Mouse (Mus musculus) heart, adult 2 months (tissue): ENCODE measurements at regions not wholly inside any gene's neighbourhood (a gene's known extent, or its start where the extent isn't known, plus 50 kb on each side); places are given as distances from the start of the nearest gene placed in this dataset.

ENCODE experiments used
- DNase-seq, 2 experiments: peaks; one replicate each; pipeline ENCODE4 v3.0.0; 2021
- H3K27ac ChIP-seq: fragments of 200-600 bp; 2 replicates; pipeline ENCODE4 v1.8.1; 2022
- H3K27me3 ChIP-seq: fragments of 200-500 bp; 2 replicates; pipeline ENCODE4 v1.6.1; 2012; ENCODE audit warnings: mild to moderate bottlenecking, low read length, inconsistent platforms, mixed read lengths; ENCODE audit not compliant: control insufficient read depth, insufficient read depth
- H3K36me3 ChIP-seq: fragments of 200-500 bp; 2 replicates; pipeline ENCODE4 v1.6.1; 2012; ENCODE audit warnings: low read length, inconsistent platforms; ENCODE audit not compliant: control insufficient read depth, insufficient read depth
- H3K4me1 ChIP-seq: fragments of 200-500 bp; 2 replicates; pipeline ENCODE4 v1.6.1; 2011; ENCODE audit warnings: low read length; ENCODE audit not compliant: control insufficient read depth, insufficient read depth
- H3K4me3 ChIP-seq: fragments of 200-600 bp; 2 replicates; pipeline ENCODE4 v1.8.1; 2022
- H3K79me2 ChIP-seq: fragments of 200-500 bp; replicated peaks from 2 replicates; pipeline ENCODE4 v1.6.1; 2012; ENCODE audit warnings: mild to moderate bottlenecking, inconsistent platforms, low read length, moderate library complexity, mixed read lengths; ENCODE audit not compliant: control insufficient read depth, insufficient read depth
- H3K9ac ChIP-seq: fragments of 200-500 bp; 2 replicates; pipeline ENCODE4 v1.6.1; 2012; ENCODE audit warnings: low read depth, mild to moderate bottlenecking, control low read depth, inconsistent platforms, low read length, mixed read lengths
- CTCF ChIP-seq: fragments of 200-600 bp; IDR thresholded peaks from 2 replicates; pipeline ENCODE4 v1.8.1; 2022; ENCODE audit warnings: antibody characterized with exemption, mild to moderate bottlenecking, moderate library complexity
- EP300 ChIP-seq: fragments of 200-500 bp; IDR thresholded peaks from 2 replicates; pipeline ENCODE4 v1.6.1; 2011; ENCODE audit warnings: low read depth, low read length, control low read depth; ENCODE audit not compliant: insufficient read depth
- POLR2A ChIP-seq: fragments of 200-500 bp; IDR thresholded peaks from 2 replicates; pipeline ENCODE4 v1.6.1; 2011; ENCODE audit warnings: mild to moderate bottlenecking, low read depth, low read length, control low read depth; ENCODE audit not compliant: insufficient read depth
- WGBS: fragments of 180-500 bp; shearing (Covaris S2); methylation state at CpG from one replicate; pipeline ENCODE4 v1.1.7; 2018; 5-methylcytosine and 5-hydroxymethylcytosine counted together
- intact Hi-C: fragments of 180-260 bp; cut with DNase I; formaldehyde crosslinking; loops from one replicate; pipeline ENCODE4 v1.15.1; 2025

DNA sequence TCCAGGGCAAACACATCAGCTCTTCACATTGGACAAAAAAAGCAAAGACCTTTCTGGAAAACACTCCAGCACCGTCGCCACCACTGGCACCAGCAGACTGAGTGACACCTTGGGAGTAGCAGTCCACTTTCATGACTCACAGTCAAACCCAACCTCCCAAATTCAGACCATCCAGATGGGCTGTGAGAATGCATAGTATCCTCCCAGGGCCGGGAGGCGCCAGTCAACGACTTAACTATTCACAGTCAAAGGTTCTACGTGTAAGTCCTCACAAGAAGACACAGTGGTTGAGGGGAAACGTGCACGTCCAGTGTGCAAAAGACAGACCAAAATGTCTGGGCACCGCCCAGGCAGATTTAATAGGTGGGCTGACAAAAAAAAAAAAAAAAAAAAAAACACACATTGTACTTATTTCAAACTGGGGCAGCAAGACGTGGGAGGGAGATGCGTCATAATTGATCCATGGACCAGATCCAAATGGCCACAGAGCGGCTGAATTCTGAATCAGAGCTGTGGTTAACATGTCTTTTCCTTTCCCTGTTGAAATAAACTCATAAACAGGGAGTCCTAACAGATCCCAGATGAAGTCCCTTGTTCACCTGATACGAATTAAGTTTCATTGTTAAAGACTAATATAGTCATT lies 137.6 kb upstream of the Sox2 start:
- H3K79me2 ChIP-seq = no peaks in the 10 kb centered on the region
- H3K4me1 ChIP-seq = no peaks in the 10 kb centered on the region
- intact Hi-C loops = no loop called here
- TF ChIP-seq POLR2A (no peak), CTCF (no peak), EP300 (no peak)
- H3K27me3 ChIP-seq = no peaks in the 10 kb centered on the region
- H3K4me3 ChIP-seq = no peak overlapping the region
- H3K36me3 ChIP-seq = no peaks in the 10 kb centered on the region
- no peak overlapping the region for H3K27ac ChIP-seq
- no peak for DNase-seq
- WGBS = 88% methylated on average over 13 of the region's 13 CpGs
- no peak overlapping the region for H3K9ac ChIP-seq

DNA sequence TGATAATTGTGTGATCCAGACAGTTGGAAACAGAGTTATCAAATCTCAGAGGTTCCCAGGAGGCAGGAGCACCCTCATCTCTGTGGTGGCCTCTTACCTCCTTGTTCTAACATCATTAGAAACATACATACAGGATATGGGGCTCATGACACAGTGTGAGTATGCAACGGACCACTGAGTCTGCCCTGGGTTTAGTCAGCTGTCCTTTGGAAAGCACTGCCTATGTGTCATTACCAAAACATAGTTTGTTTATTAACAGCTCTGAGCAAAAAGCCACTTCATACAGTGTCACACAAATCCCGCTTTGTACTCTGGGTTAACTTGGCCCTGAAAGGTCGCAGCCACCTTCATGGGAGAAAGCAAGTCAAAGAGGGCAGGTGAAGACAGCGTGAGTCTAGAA lies 139.5 kb upstream of the Sox2 start:
- 69% methylated on average over 4 of the region's 4 CpGs for WGBS
- intact Hi-C loops = no loop called here
- H3K4me3 ChIP-seq = no peak overlapping the region
- DNase-seq = no peak
- H3K27me3 ChIP-seq = no peaks in the 10 kb centered on the region
- H3K27ac ChIP-seq = no peak overlapping the region
- H3K79me2 ChIP-seq = no peaks in the 10 kb centered on the region
- H3K4me1 ChIP-seq = no peaks in the 10 kb centered on the region
- H3K9ac ChIP-seq = no peak overlapping the region
- H3K36me3 ChIP-seq = no peaks in the 10 kb centered on the region
- no peak for TF ChIP-seq POLR2A

DNA sequence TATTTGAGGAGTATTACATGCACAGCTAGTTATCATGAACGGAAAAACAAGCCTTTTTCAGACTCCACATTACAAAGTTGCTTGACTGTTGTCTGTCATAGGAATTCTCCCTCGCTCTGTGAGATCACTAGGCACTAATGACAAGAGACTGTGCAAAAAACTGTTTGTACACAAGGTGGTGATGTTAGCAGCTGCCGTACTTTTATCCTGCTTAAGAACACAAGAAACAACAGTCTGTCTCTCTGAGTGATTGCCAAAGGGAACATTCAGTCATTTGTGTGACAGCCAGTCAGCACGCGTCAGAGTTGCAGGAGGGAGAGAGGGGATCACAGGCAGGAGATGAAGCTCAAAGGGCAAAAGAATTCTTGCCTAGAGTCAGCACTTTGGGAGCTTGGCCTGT lies 141.0 kb upstream of the Sox2 start:
- Histone ChIP-seq H3K27ac (no peak overlapping the region), H3K79me2 (no peaks in the 10 kb centered on the region), H3K27me3 (no peaks in the 10 kb centered on the region), H3K36me3 (no peaks in the 10 kb centered on the region), H3K4me3 (no peak overlapping the region), H3K9ac (no peak overlapping the region), H3K4me1 (no peaks in the 10 kb centered on the region)
- intact Hi-C loops = no loop called here
- 51% methylated on average over 5 of the region's 5 CpGs for WGBS
- no peak for DNase-seq
- no peak for TF ChIP-seq POLR2A
- TF ChIP-seq CTCF = no peak
- TF ChIP-seq EP300 = no peak

DNA sequence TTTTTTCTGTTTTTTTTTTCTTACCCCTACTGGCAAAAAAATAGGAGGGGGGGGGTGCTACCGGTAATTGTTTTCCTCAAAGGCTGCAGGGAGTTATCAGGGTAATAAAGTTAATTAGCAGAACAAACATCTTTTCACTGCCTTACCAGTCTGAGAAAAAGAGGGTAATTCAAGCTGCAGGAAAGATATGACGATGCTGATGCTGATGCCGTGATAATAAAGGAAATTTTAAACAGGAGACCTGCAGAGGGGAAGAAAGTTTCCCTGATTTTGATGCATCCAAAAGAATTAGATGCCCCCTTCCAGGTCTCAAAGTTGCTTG lies 145.7 kb upstream of the Sox2 start:
- no peaks in the 10 kb centered on the region for H3K36me3 ChIP-seq
- H3K27me3 ChIP-seq = no peaks in the 10 kb centered on the region
- DNase-seq = no peak
- WGBS = 49% methylated on average over 3 of the region's 3 CpGs
- H3K27ac ChIP-seq = no peak overlapping the region
- TF ChIP-seq CTCF = no peak
- no peak for TF ChIP-seq POLR2A
- no peak for TF ChIP-seq EP300
- no peak overlapping the region for H3K4me3 ChIP-seq
- no peaks in the 10 kb centered on the region for H3K79me2 ChIP-seq
- no peaks in the 10 kb centered on the region for H3K4me1 ChIP-seq
- no peak overlapping the region for H3K9ac ChIP-seq
- intact Hi-C loops = no loop called here

DNA sequence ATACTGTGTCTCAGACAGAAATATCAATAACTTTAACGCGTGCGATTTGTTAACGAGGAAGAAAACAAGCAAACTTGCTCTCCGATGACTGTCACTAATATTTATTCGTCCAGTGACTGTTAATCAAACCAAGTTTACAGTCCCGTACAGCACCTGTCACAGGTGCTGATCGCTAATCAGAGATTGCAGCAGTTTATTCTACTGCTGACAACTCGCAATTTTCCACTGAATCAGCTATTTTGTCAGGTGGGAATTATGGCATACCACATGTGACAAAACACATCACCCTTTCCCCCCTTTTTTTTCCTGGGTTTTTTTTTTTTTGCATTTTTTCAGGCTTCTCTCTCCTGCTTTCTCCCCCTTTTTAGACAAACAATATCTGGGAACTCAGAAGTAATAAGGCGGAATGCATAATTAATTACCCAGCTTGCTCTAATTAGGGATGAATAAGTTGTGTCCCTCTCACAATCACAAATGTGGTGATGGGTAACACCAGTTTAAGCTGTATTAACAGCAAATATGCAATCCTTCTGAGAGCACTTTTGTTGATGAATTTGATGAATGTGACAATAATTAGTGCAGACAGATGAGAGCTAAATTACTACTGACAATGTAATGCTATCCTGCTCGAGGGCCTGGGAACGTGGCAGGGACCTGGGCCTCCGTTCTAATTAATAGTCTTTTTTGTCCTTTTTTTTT lies 146.2 kb upstream of the Sox2 start:
- WGBS = 77% methylated on average over 13 of the region's 13 CpGs
- no peak overlapping the region for H3K9ac ChIP-seq
- H3K4me1 ChIP-seq = no peaks in the 10 kb centered on the region
- intact Hi-C loops = no loop called here
- TF ChIP-seq CTCF (no peak), POLR2A (no peak), EP300 (no peak)
- DNase-seq = no peak
- no peak overlapping the region for H3K27ac ChIP-seq
- no peaks in the 10 kb centered on the region for H3K27me3 ChIP-seq
- H3K79me2 ChIP-seq = no peaks in the 10 kb centered on the region
- H3K4me3 ChIP-seq = no peak overlapping the region
- no peaks in the 10 kb centered on the region for H3K36me3 ChIP-seq

DNA sequence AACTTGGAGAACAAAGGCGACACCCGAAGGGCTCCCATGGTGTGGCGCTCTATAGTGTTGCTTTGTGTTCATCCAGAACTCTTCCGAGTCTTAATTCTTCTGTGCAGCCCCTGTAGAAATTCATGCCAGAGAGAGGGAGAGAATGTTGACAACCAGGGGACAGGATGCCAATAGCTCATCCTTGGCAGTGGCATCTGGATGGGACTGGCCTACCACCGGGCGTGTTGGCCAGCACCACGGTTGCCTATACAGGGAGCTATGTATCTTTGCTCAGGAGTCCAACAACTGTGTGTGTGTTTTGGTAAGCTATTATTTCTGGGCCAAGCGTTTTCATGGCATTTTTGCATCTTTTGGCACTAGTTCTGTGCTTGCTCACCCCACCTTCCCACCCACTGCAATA lies 153.4 kb upstream of the Sox2 start:
- H3K9ac ChIP-seq = no peak overlapping the region
- intact Hi-C loops = no loop called here
- TF ChIP-seq CTCF = no peak
- no peak for TF ChIP-seq EP300
- TF ChIP-seq POLR2A = no peak
- no peaks in the 10 kb centered on the region for H3K4me1 ChIP-seq
- no peak overlapping the region for H3K4me3 ChIP-seq
- no peaks in the 10 kb centered on the region for H3K27me3 ChIP-seq
- no peaks in the 10 kb centered on the region for H3K36me3 ChIP-seq
- 80% methylated on average over 8 of the region's 8 CpGs for WGBS
- H3K27ac ChIP-seq = no peak overlapping the region
- no peaks in the 10 kb centered on the region for H3K79me2 ChIP-seq
- no peak for DNase-seq
